Mouse (Mus musculus) midbrain, embryonic 14.5 days (tissue): ENCODE data around the gene Aqp3. TPM values are rescaled to one million over a fixed set of nuclear protein-coding genes. Genes with fewer than 3 reads are reported as not detected.

Experiments used
- ATAC-seq: fragments of 200-750 bp; cut with Nextera tagmentation; 2 replicates; pipeline ENCODE4 v1.8.0; 2017; ENCODE audit warnings: moderate number of reproducible peaks, moderate library complexity; ENCODE audit not compliant: low FRiP score, low TSS enrichment
- DNase-seq: peaks from one replicate; pipeline ENCODE4 v3.0.0-alpha.2; 2015
- H3K27ac ChIP-seq: fragments of 300-500 bp; sonication (generic); replicated peaks from 2 replicates; pipeline ENCODE4 v1.5.1; 2014; ENCODE audit warnings: mild to moderate bottlenecking, low read depth, low read length, moderate library complexity
- H3K27me3 ChIP-seq: fragments of 300-500 bp; sonication (generic); 2 replicates; pipeline ENCODE4 v1.6.1; 2014; ENCODE audit warnings: low read length, control low read depth, mixed read lengths; ENCODE audit not compliant: control insufficient read depth, insufficient read depth
- H3K36me3 ChIP-seq: fragments of 300-500 bp; sonication (generic); 2 replicates; pipeline ENCODE4 v1.6.1; 2014; ENCODE audit warnings: low read length, control low read depth; ENCODE audit not compliant: control insufficient read depth, insufficient read depth
- H3K4me1 ChIP-seq: fragments of 300-500 bp; sonication (generic); 2 replicates; pipeline ENCODE4 v1.6.1; 2014; ENCODE audit warnings: mild to moderate bottlenecking, antibody characterized with exemption, low read length, control low read depth; ENCODE audit not compliant: control insufficient read depth, insufficient read depth
- H3K4me2 ChIP-seq: fragments of 300-500 bp; sonication (generic); 2 replicates; pipeline ENCODE4 v1.6.1; 2014; ENCODE audit warnings: mild to moderate bottlenecking, low read length, moderate library complexity
- H3K4me3 ChIP-seq: fragments of 300-500 bp; sonication (generic); replicated peaks from 2 replicates; pipeline ENCODE4 v1.5.1; 2014; ENCODE audit warnings: low read depth, low read length
- H3K9ac ChIP-seq: fragments of 300-500 bp; sonication (generic); replicated peaks from 2 replicates; pipeline ENCODE4 v1.6.1; 2014; ENCODE audit warnings: mild to moderate bottlenecking, low read length, moderate library complexity
- H3K9me3 ChIP-seq: fragments of 300-500 bp; sonication (generic); 2 replicates; pipeline ENCODE4 v1.6.1; 2016; ENCODE audit warnings: low read length, control low read depth, mixed read lengths; ENCODE audit not compliant: control insufficient read depth
- WGBS: fragments of 180-500 bp; shearing (Covaris S2); extraction: QIAGEN DNeasy Blood & Tissue Kit; methylation state at CpG from one replicate; pipeline ENCODE4 v1.1.7; 2014; 5-methylcytosine and 5-hydroxymethylcytosine counted together
- polyA plus RNA-seq: library from polyadenylated mRNA; unstranded; fragments of >200 nt; fragmentation: Nextera tagmentation; extraction: Ambion mirVana; gene quantifications from 2 replicates; pipeline ENCODE4 v1.2.1, GENCODE M21; 2014

The Aqp3 gene
- polyA plus RNA-seq, 1 experiment from 2014 or later = not detected

- Histone ChIP-seq H3K27me3 (no peaks in the 10 kb centered on the region), H3K9me3 (no peaks in the 10 kb centered on the region), H3K4me2 (no peak overlapping the region), H3K4me1 (no peaks in the 10 kb centered on the region), H3K9ac (no peak overlapping the region), H3K36me3 (no peaks in the 10 kb centered on the region), H3K27ac (no peak overlapping the region), H3K4me3 (no peak overlapping the region)
- no peak for ATAC-seq
- DNase-seq = no peak
- 62% methylated on average over 3 of the region's 3 CpGs for WGBS
These were observed 34.6 kb downstream of the Aqp3 start for GRCm38 (mm10) chr4:41063351-41063750.

GRCm38 (mm10) chr4:41057361-41057760, 40.6 kb downstream of the Aqp3 start:
- whole genome bisulfite sequencing = 64% methylated on average over 8 of the region's 9 CpGs
- Histone ChIP-seq H3K4me3 (no peak overlapping the region), H3K9me3 (no peaks in the 10 kb centered on the region), H3K4me1 (no peaks in the 10 kb centered on the region), H3K27me3 (no peaks in the 10 kb centered on the region), H3K9ac (no peak overlapping the region), H3K27ac (no peak overlapping the region), H3K36me3 (no peaks in the 10 kb centered on the region), H3K4me2 (no peak overlapping the region)
- DNase-seq (no peak), ATAC-seq (no peak)

GRCm38 (mm10) chr4:41056742-41057332, 41.1 kb downstream of the Aqp3 start:
- DNase-seq (no peak), ATAC-seq (no peak)
- H3K27ac ChIP-seq = no peak overlapping the region
- 70% methylated on average over 7 of the region's 7 CpGs for WGBS
- H3K9me3 ChIP-seq = no peaks in the 10 kb centered on the region
- no peak overlapping the region for H3K4me3 ChIP-seq
- H3K27me3 ChIP-seq = no peaks in the 10 kb centered on the region
- no peaks in the 10 kb centered on the region for H3K36me3 ChIP-seq
- no peak overlapping the region for H3K4me2 ChIP-seq
- no peak overlapping the region for H3K9ac ChIP-seq
- no peaks in the 10 kb centered on the region for H3K4me1 ChIP-seq

GRCm38 (mm10) chr4:41056253-41056652, 41.7 kb downstream of the Aqp3 start:
- Histone ChIP-seq H3K9me3 (no peaks in the 10 kb centered on the region), H3K36me3 (no peaks in the 10 kb centered on the region), H3K27ac (no peak overlapping the region), H3K9ac (no peak overlapping the region), H3K4me2 (no peak overlapping the region), H3K4me3 (no peak overlapping the region), H3K27me3 (no peaks in the 10 kb centered on the region), H3K4me1 (no peaks in the 10 kb centered on the region)
- ATAC-seq (no peak), DNase-seq (no peak)
- WGBS = 25% methylated on average over 1 of the region's 1 CpGs

GRCm38 (mm10) chr4:41055111-41055510, 42.9 kb downstream of the Aqp3 start:
- no peak overlapping the region for H3K4me2 ChIP-seq
- ATAC-seq (no peak), DNase-seq (no peak)
- no peak overlapping the region for H3K9ac ChIP-seq
- no peak overlapping the region for H3K4me3 ChIP-seq
- no peak overlapping the region for H3K27ac ChIP-seq
- no peaks in the 10 kb centered on the region for H3K9me3 ChIP-seq
- H3K36me3 ChIP-seq = no peaks in the 10 kb centered on the region
- WGBS = 87% methylated on average over 13 of the region's 13 CpGs
- H3K27me3 ChIP-seq = no peaks in the 10 kb centered on the region
- H3K4me1 ChIP-seq = no peaks in the 10 kb centered on the region

- no peak for DNase-seq
- Histone ChIP-seq H3K9me3 (no peaks in the 10 kb centered on the region), H3K27me3 (no peaks in the 10 kb centered on the region), H3K4me3 (no peak overlapping the region), H3K27ac (no peak overlapping the region), H3K4me1 (no peaks in the 10 kb centered on the region), H3K9ac (no peak overlapping the region), H3K4me2 (no peak overlapping the region), H3K36me3 (no peaks in the 10 kb centered on the region)
- WGBS = 83% methylated on average over 7 of the region's 7 CpGs
- no peak for ATAC-seq
These were observed 46.2 kb downstream of the Aqp3 start for GRCm38 (mm10) chr4:41051781-41052180.

GRCm38 (mm10) chr4:41050726-41051675, 47.0 kb downstream of the Aqp3 start:
- no peaks in the 10 kb centered on the region for H3K36me3 ChIP-seq
- H3K9ac ChIP-seq = no peak overlapping the region
- peak; percentile 62; the same call in 1 of the 2 replicates for ATAC-seq
- H3K9me3 ChIP-seq = no peaks in the 10 kb centered on the region
- H3K27ac ChIP-seq = no peak overlapping the region
- peak overlapping the region; percentile 36 for H3K4me2 ChIP-seq
- H3K4me1 ChIP-seq = no peaks in the 10 kb centered on the region
- DNase-seq = peak; percentile 96
- no peaks in the 10 kb centered on the region for H3K27me3 ChIP-seq
- no peak overlapping the region for H3K4me3 ChIP-seq
- 35% methylated on average over 16 of the region's 16 CpGs for WGBS

- Histone ChIP-seq H3K4me2 (no peak overlapping the region), H3K4me3 (no peak overlapping the region), H3K27me3 (no peaks in the 10 kb centered on the region), H3K9ac (no peak overlapping the region), H3K4me1 (no peaks in the 10 kb centered on the region), H3K27ac (no peak overlapping the region), H3K36me3 (no peaks in the 10 kb centered on the region), H3K9me3 (no peaks in the 10 kb centered on the region)
- DNase-seq (no peak), ATAC-seq (no peak)
- WGBS = 82% methylated on average over 2 of the region's 2 CpGs
These were observed 49.1 kb downstream of the Aqp3 start for GRCm38 (mm10) chr4:41048926-41049325.
